7 mouse cellular contexts compared by ENCODE assay signal in the genomic region with DNA sequence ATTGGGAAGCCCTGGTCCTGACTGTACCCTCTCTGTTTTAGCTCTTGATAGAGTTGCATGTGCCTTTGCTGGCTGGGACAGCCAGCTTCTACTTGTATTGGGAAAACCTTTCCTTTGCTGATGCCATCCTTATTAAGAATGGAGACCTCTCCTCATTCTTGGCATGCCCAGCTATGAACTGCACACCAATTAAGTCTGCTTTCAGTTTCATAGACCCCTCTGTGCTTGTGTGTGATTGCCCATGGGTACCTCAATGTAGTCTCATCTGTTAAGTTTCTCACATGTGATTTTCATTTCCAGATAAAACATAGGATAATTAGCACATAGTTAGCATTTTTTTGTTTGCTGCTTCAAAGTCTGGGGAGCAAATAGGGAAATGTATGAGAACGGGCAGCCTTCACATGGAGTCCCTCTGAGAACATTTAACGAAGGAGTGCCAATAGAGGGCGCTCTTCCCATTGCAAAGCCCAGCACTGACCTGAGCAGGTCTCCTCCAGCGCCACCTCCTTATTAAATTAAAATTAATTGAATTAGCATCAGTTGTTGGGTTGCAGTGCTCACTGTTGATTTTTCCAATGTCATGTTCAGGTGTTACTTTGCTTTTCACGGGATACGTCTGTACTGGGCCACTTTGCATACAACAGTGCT.
DNase-seq lines count a peak whose midpoint lies in the region; ATAC-seq and TF ChIP-seq lines count a peak whose summit lies in the region.

No protein-coding gene starts in this region.

- peak overlapping the region; percentile 40 for H3K4me2 ChIP-seq in intestine, postnatal 0 days (replicated peaks; ENCODE audit: low read depth)
- H3K4me2 ChIP-seq in midbrain, embryonic 12.5 days (replicated peaks), result no peak overlapping the region

- DNase-seq in adrenal gland, adult (ENCODE audit: inconsistent age in 2 of 2, low spot score in 1 of 2), result peak; percentile 54 to 84
- peak; percentile 55 to 60 for DNase-seq in cerebellum, postnatal 36 days
- DNase-seq in gastrocnemius, postnatal 25 days, result peak; percentile 27
- DNase-seq in left cerebral cortex, postnatal 36 days (ENCODE audit: low spot score in 2 of 2), result peak; percentile 15 to 43
- peak; percentile 64 for DNase-seq in right cerebral cortex, postnatal 4 days

- 0 out of 2 replicates have a peak, but pooled peaks have one; percentile 59 for ATAC-seq in intestine, postnatal 0 days
- ATAC-seq in midbrain, embryonic 12.5 days (ENCODE audit: low FRiP score, low read depth), result peak; percentile 78

- no peaks in the 10 kb centered on the region for H3K27me3 ChIP-seq in intestine, postnatal 0 days (replicated peaks; ENCODE audit: control insufficient read depth, insufficient read depth, low read length)
- H3K27me3 ChIP-seq in midbrain, embryonic 12.5 days, result no peaks in the 10 kb centered on the region

- no peak overlapping the region for H3K4me3 ChIP-seq in intestine, postnatal 0 days (ENCODE audit: low read depth, low read length)
- H3K4me3 ChIP-seq in midbrain, embryonic 12.5 days, result no peak overlapping the region

- WGBS in intestine, postnatal 0 days, result 30% methylated on average over 6 of the region's 6 CpGs
- 31% methylated on average over 6 of the region's 6 CpGs for WGBS in midbrain, embryonic 12.5 days

- 0 out of 2 replicates have a peak, but pooled peaks cover 6% of the 10 kb centered on the region for H3K36me3 ChIP-seq in intestine, postnatal 0 days (ENCODE audit: control insufficient read depth, insufficient read depth)
- H3K36me3 ChIP-seq in midbrain, embryonic 12.5 days, result 0 out of 2 replicates have a peak, but pooled peaks cover 6% of the 10 kb centered on the region

- H3K9ac ChIP-seq in intestine, postnatal 0 days (ENCODE audit: low read depth, low read length), result no peak overlapping the region
- no peak overlapping the region for H3K9ac ChIP-seq in midbrain, embryonic 12.5 days (replicated peaks)

- peak; percentile 91 for TF ChIP-seq CTCF in intestine, postnatal 0 days (IDR thresholded peaks at IDR 0.05; ENCODE audit: low read depth)

- H3K27ac ChIP-seq in intestine, postnatal 0 days (ENCODE audit: low read depth, low read length), result no peak overlapping the region
- H3K27ac ChIP-seq in midbrain, embryonic 12.5 days (replicated peaks), result no peak overlapping the region

- intact Hi-C loops in left cerebral cortex, postnatal 36 days (cut with DNase I), result loop anchor here (2.0 to 5.0 kb wide), 2 partner anchors 126 to 241 kb away; partner anchors contain the start of gene Stim2

- no peaks in the 10 kb centered on the region for H3K4me1 ChIP-seq in intestine, postnatal 0 days (replicated peaks; ENCODE audit: control insufficient read depth, insufficient read depth, low read length)
- H3K4me1 ChIP-seq in midbrain, embryonic 12.5 days, result no peaks in the 10 kb centered on the region

- H3K9me3 ChIP-seq in intestine, postnatal 0 days (ENCODE audit: control insufficient read depth), result no peaks in the 10 kb centered on the region
- H3K9me3 ChIP-seq in midbrain, embryonic 12.5 days, result no peaks in the 10 kb centered on the region
